Mouse (Mus musculus): ENCODE data around the gene Cdc16.

Gene Cdc16

GRCm38 (mm10) chr8:13828598-13829172 is 71.2 kb downstream of the Cdc16 start:
- DNase-seq, result no peak
